Mouse (Mus musculus): ENCODE data around the gene Dmac1.

GRCm38 (mm10) chr4:75259447-75259846, 18.7 kb downstream of the Dmac1 start:
- TF ChIP-seq CTCF (IDR thresholded peaks at IDR 0.05; ENCODE audit: borderline replicate concordance, control insufficient read depth, extremely low read depth, insufficient read depth, low read length, poor library complexity): no peak
- no peak for TF ChIP-seq POLR2A (IDR thresholded peaks at IDR 0.05; ENCODE audit: control insufficient read depth, extremely low read depth, insufficient read depth, low read length, poor library complexity)

Data from thymus, adult 2 months (tissue).